Mouse (Mus musculus): ENCODE data around the gene Gtf2a1l.
A peak's percentile ranks its signal among the peaks of the same experiment; 100 is the strongest.

GRCm38 (mm10) chr17:88752827-88753471, 84.5 kb downstream of the Gtf2a1l start:
- TF ChIP-seq POLR2A (IDR thresholded peaks at IDR 0.05; ENCODE audit: extremely low read depth, insufficient read depth, low read length): no peak
- TF ChIP-seq CTCF (IDR thresholded peaks at IDR 0.05; ENCODE audit: low read depth, low read length): peak; percentile 46

All from liver, adult 2 months (tissue).